Comparison of ENCODE assay signal across 19 mouse cellular contexts in the genomic region with DNA sequence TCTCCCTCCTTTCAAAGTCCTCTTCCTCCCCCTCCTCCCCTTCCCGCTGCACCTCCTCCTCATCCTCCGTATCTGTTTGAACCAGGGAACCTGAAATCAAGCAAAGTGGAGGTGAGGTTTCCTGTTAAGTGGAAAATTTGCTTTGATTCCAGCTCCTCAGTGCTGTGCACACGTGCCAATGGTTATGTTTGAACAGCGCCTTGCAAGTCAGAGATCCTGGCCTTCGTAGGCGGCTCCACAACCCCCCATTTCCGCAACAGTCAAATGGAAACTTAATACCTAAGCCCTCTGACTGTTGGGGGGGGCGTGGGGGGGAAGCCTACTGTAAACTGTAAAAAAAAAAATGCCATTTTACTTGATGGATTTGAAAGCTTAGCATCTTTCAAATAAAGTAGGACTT. TPM values are rescaled to one million over a fixed set of nuclear protein-coding genes. Genes with fewer than 3 reads are reported as not detected.
DNase-seq lines count a peak whose midpoint lies in the region; ATAC-seq and TF ChIP-seq lines count a peak whose summit lies in the region.
"Had no signal": no experiment of that assay in that cellular context is flagged by ENCODE, and none has a peak within 500 bp of the region (broad histone marks: within the 10 kb centered on the region; RNA-seq: fewer than 3 reads in every experiment).

No protein-coding gene starts in this region.

- H3K4me2 ChIP-seq in heart, embryonic 16.5 days (ENCODE audit: low read depth, low read length): no peak overlapping the region
- 0 out of 2 replicates have a peak overlapping the region, but pooled peaks have one; percentile 1 for H3K4me2 ChIP-seq in lung, embryonic 14.5 days
- H3K4me2 ChIP-seq in lung, postnatal 0 days (replicated peaks; ENCODE audit: low read depth, low read length): no peak overlapping the region
- H3K4me2 ChIP-seq: forebrain, embryonic 13.5 days; heart, embryonic 15.5 days; hindbrain, embryonic 15.5 days had no signal

- TF ChIP-seq CTCF in lung, embryonic 14.5 days (IDR thresholded peaks at IDR 0.05; ENCODE audit: low read depth): no peak
- TF ChIP-seq CTCF in lung, postnatal 0 days (IDR thresholded peaks at IDR 0.05): no peak

- no peak overlapping the region for H3K27ac ChIP-seq in heart, embryonic 16.5 days (ENCODE audit: low read length)
- no peak overlapping the region for H3K27ac ChIP-seq in lung, embryonic 14.5 days (ENCODE audit: low read depth)
- H3K27ac ChIP-seq in lung, postnatal 0 days (ENCODE audit: low read length): no peak overlapping the region
- H3K27ac ChIP-seq: forebrain, embryonic 13.5 days; heart, embryonic 15.5 days; hindbrain, embryonic 15.5 days; midbrain, embryonic 10.5 days had no signal

- H3K27me3 ChIP-seq in heart, embryonic 16.5 days (ENCODE audit: control insufficient read depth, insufficient read depth, low read length): no peaks in the 10 kb centered on the region
- H3K27me3 ChIP-seq in lung, embryonic 14.5 days (ENCODE audit: insufficient read depth, low read length): no peaks in the 10 kb centered on the region
- no peaks in the 10 kb centered on the region for H3K27me3 ChIP-seq in lung, postnatal 0 days (replicated peaks; ENCODE audit: insufficient read depth, low read length)
- H3K27me3 ChIP-seq: heart, embryonic 15.5 days had no signal

- no peak overlapping the region for H3K9ac ChIP-seq in heart, embryonic 16.5 days (ENCODE audit: low read length)
- no peak overlapping the region for H3K9ac ChIP-seq in lung, embryonic 14.5 days
- H3K9ac ChIP-seq in lung, postnatal 0 days (replicated peaks; ENCODE audit: low read depth): no peak overlapping the region
- H3K9ac ChIP-seq: forebrain, embryonic 13.5 days; heart, embryonic 15.5 days; hindbrain, embryonic 15.5 days had no signal

- TF ChIP-seq EP300 in lung, postnatal 0 days (IDR thresholded peaks at IDR 0.05): no peak

- 0 out of 2 replicates have a peak, but pooled peaks cover 2% of the 10 kb centered on the region for H3K9me3 ChIP-seq in heart, embryonic 16.5 days (replicated peaks; ENCODE audit: control insufficient read depth, low read length)
- no peaks in the 10 kb centered on the region for H3K9me3 ChIP-seq in lung, embryonic 14.5 days (ENCODE audit: low read depth, low read length)
- no peaks in the 10 kb centered on the region for H3K9me3 ChIP-seq in lung, postnatal 0 days (ENCODE audit: low read length)
- H3K9me3 ChIP-seq: heart, embryonic 15.5 days; hindbrain, embryonic 15.5 days; midbrain, embryonic 10.5 days had no signal

- WGBS in heart, embryonic 16.5 days: 46% methylated on average over 8 of the region's 8 CpGs
- 33% methylated on average over 8 of the region's 8 CpGs for WGBS in lung, embryonic 14.5 days
- WGBS in lung, postnatal 0 days: 31% methylated on average over 8 of the region's 8 CpGs

- peaks cover 11% of the 10 kb centered on the region for H3K4me1 ChIP-seq in heart, embryonic 16.5 days (ENCODE audit: control insufficient read depth, insufficient read depth, low read length)
- H3K4me1 ChIP-seq in lung, embryonic 14.5 days (ENCODE audit: insufficient read depth): peaks cover 7% of the 10 kb centered on the region
- H3K4me1 ChIP-seq in lung, postnatal 0 days (ENCODE audit: insufficient read depth, low read depth, low read length): peaks cover 7% of the 10 kb centered on the region; the same call in 1 of the 2 replicates

- no peak for DNase-seq in heart, postnatal 14 days
- peak; percentile 73 for DNase-seq in lung, embryonic 14.5 days
- no peak for DNase-seq in lung, postnatal 25 days (ENCODE audit: low spot score)
- peak; percentile 34 for DNase-seq in lung, postnatal 0 days (ENCODE audit: low spot score)
- DNase-seq in thymus, postnatal 0 days (ENCODE audit: low spot score): no peak
- no peak for DNase-seq in adrenal gland, postnatal 10 days
- DNase-seq: adrenal gland, adult 2 months; B cell, adult 2 months; cerebellum, adult 2 months; kidney, adult 9 months; retina, postnatal 1 day; thymus, postnatal 36 days had no signal

- H3K4me3 ChIP-seq in heart, embryonic 16.5 days (ENCODE audit: low read length): no peak overlapping the region
- H3K4me3 ChIP-seq in lung, embryonic 14.5 days (ENCODE audit: low read depth, low read length): no peak overlapping the region
- H3K4me3 ChIP-seq in lung, postnatal 0 days (ENCODE audit: low read depth, low read length): no peak overlapping the region
- H3K4me3 ChIP-seq: forebrain, embryonic 13.5 days; heart, embryonic 15.5 days; hindbrain, embryonic 15.5 days; midbrain, embryonic 10.5 days had no signal

- ATAC-seq in heart, embryonic 16.5 days (replicated peaks; ENCODE audit: extremely low read depth, insufficient read depth, low FRiP score): peak; percentile 52
- peak; percentile 76 for ATAC-seq in lung, embryonic 14.5 days (ENCODE audit: insufficient read depth)
- peak; percentile 53 for ATAC-seq in lung, postnatal 0 days
- ATAC-seq: forebrain, embryonic 13.5 days had no signal

- intact Hi-C loops in heart, postnatal 14 days (cut with DNase I): no loop called here

- H3K36me3 ChIP-seq in heart, embryonic 16.5 days (ENCODE audit: control insufficient read depth, insufficient read depth): no peaks in the 10 kb centered on the region
- peaks cover 11% of the 10 kb centered on the region; the same call in 1 of the 2 replicates for H3K36me3 ChIP-seq in lung, embryonic 14.5 days (ENCODE audit: insufficient read depth)
- no peaks in the 10 kb centered on the region for H3K36me3 ChIP-seq in lung, postnatal 0 days (ENCODE audit: insufficient read depth, low read length)
- H3K36me3 ChIP-seq: G1E; heart, embryonic 15.5 days; hindbrain, embryonic 15.5 days; midbrain, embryonic 10.5 days had no signal

RNA-seq across cellular contexts. Expression of a gene that starts 10.2 kb away (rescaled TPM):
- 15.0 and 18.8 TPM in 2 replicates for polyA plus RNA-seq in heart, embryonic 16.5 days (2015; fragmentation: Nextera tagmentation; extraction: Ambion mirVana)
- 100 to 1,000 TPM; 109 to 118 TPM for total RNA-seq in heart, postnatal 14 days (2021)
- polyA plus RNA-seq in lung, embryonic 14.5 days (2014; fragmentation: Nextera tagmentation; extraction: Ambion mirVana): 57.5 and 60.4 TPM in 2 replicates
- polyA plus RNA-seq in lung, postnatal 0 days (2015; fragmentation: Nextera tagmentation; extraction: Ambion mirVana): 75.2 and 93.6 TPM in 2 replicates
- polyA plus RNA-seq in thymus, postnatal 0 days (2015; fragmentation: Nextera tagmentation; extraction: Ambion mirVana): 9.2 and 12.9 TPM in 2 replicates
- 10 to 100 TPM; 56.9 to 62.6 TPM for total RNA-seq in adrenal gland, postnatal 10 days (2021)
- total RNA-seq: neutrophil, adult 5-6 weeks had no signal
- polyA plus RNA-seq: G1E had no signal

Comparison
In these comparisons a context has a peak if more than half of its experiments do, and no peak if none do; other contexts are left out.
1. DNase-seq: peak in lung, embryonic 14.5 days (single experiment) and lung, postnatal 0 days (single experiment); none in heart, postnatal 14 days (0 of 2), lung, postnatal 25 days (single experiment), thymus, postnatal 0 days (single experiment) and adrenal gland, postnatal 10 days (single experiment).
2. Peak in every context shown above with its lines, with median percentiles within 50 percentile points of each other: ATAC-seq.